Mouse (Mus musculus): ENCODE measurements at regions not wholly inside any gene's neighbourhood (a gene's known extent, or its start where the extent isn't known, plus 50 kb on each side); places are given as distances from the start of the nearest gene placed in this dataset.

DNA sequence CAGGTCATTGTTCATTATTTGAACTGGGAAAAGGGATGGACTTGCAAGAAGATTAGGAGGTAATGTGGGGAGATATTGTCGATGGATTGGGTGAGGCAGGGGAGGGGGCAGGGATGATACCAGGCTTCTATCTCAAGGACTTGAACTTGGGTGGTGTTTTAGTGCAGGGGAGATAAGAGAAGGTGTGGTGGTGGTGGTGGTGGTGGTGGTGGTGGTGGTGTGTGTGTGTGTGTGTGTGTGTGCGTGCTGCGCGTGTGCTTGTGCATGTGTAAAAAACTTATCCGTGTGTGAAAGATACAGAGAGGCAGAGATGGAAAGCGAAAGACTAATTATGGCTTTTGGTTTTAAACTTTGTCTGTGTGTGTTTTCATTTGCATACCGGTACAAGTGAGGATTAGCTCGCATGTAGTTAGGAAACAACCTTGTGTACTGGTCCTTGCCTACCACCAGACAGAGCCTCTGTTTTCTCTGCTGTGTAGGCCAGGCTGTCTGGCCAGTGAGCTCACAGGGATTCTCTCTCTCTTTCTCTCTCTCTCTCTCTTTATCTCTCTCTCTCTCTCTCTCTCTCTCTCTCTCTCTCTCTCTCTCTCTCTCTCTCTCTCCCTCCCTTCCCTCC lies 69.6 kb upstream of the Cdkn2b start:
- Histone ChIP-seq H3K9ac (no peak overlapping the region), H3K36me3 (no peaks in the 10 kb centered on the region), H3K9me3 (no peaks in the 10 kb centered on the region), H3K4me3 (no peak overlapping the region), H3K27ac (no peak overlapping the region), H3K27me3 (no peaks in the 10 kb centered on the region), H3K4me1 (replicated peaks) (no peaks in the 10 kb centered on the region), H3K4me2 (no peak overlapping the region)
- ATAC-seq (ENCODE audit: low FRiP score) = no peak
- WGBS = 94% methylated on average over 8 of the region's 8 CpGs

GRCm38 (mm10) chr4:89379622-89380329 lies 68.9 kb upstream of the Cdkn2b start:
- Histone ChIP-seq H3K4me3 (no peak overlapping the region), H3K9me3 (no peaks in the 10 kb centered on the region), H3K27ac (no peak overlapping the region), H3K27me3 (no peaks in the 10 kb centered on the region), H3K4me1 (replicated peaks) (no peaks in the 10 kb centered on the region), H3K36me3 (no peaks in the 10 kb centered on the region), H3K4me2 (no peak overlapping the region), H3K9ac (no peak overlapping the region)
- ATAC-seq (ENCODE audit: low FRiP score) = no peak
- 87% methylated on average over 6 of the region's 6 CpGs for WGBS

DNA sequence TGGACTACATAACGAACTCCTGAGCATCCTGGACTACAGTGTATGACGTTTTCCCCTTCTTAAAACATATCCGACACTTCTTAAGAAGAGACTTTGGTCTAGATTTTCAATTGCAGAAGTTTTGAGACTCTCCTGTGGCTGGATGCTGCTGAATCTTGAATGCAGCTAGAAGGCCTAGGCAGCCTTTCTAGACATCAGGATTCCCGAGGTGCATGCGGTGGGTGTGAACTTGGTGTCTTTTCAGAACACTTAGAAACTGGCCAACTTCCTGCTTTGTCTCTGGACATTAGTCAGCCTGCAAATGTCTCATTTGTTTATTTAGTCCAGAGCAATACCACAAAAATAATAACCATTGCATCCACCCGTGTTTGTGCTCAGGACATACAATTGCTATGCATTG lies 61.8 kb upstream of the Cdkn2b start:
- H3K4me1 ChIP-seq (replicated peaks) = no peaks in the 10 kb centered on the region
- no peak overlapping the region for H3K4me2 ChIP-seq
- ATAC-seq (ENCODE audit: low FRiP score) = no peak
- H3K36me3 ChIP-seq = no peaks in the 10 kb centered on the region
- 86% methylated on average over 6 of the region's 6 CpGs for WGBS
- H3K4me3 ChIP-seq = no peak overlapping the region
- no peak overlapping the region for H3K27ac ChIP-seq
- H3K9ac ChIP-seq = no peak overlapping the region
- no peaks in the 10 kb centered on the region for H3K9me3 ChIP-seq
- no peaks in the 10 kb centered on the region for H3K27me3 ChIP-seq

- Histone ChIP-seq H3K4me3 (no peak overlapping the region), H3K9me3 (no peaks in the 10 kb centered on the region), H3K4me1 (replicated peaks) (no peaks in the 10 kb centered on the region), H3K9ac (no peak overlapping the region), H3K36me3 (no peaks in the 10 kb centered on the region), H3K4me2 (no peak overlapping the region), H3K27me3 (no peaks in the 10 kb centered on the region), H3K27ac (no peak overlapping the region)
- WGBS = 76% methylated on average over 12 of the region's 12 CpGs
- no peak for ATAC-seq (ENCODE audit: low FRiP score)
Observed at GRCm38 (mm10) chr4:89368850-89369524, 58.1 kb upstream of the Cdkn2b start.

DNA sequence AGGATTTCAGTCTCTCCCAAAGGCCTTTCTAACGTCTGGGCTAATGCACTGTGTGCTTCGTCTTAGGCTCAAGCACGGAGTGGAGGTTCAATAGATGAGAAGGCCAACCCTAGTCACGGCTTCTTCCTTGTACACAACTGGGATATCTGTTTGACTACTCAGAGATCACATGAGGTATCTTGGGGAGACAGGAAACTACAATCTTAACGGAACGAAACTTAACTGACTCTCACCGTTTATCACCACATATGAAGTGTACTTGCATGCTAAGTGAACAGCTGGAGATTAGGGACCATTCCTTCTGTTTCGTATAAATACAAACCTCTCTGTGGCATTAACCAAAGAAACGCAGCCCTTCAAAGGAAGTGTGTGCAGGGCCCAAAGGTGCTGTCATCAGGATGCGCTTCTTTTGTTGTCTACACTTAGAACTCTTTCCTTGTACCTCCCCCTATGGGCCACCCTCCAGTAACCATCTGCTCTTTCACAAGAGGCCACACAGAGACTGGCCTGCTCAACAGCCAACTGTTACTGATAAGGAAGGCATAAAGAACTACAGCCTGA lies 55.8 kb upstream of the Cdkn2b start:
- H3K27ac ChIP-seq = no peak overlapping the region
- no peaks in the 10 kb centered on the region for H3K36me3 ChIP-seq
- no peaks in the 10 kb centered on the region for H3K27me3 ChIP-seq
- H3K4me3 ChIP-seq = no peak overlapping the region
- H3K4me2 ChIP-seq = no peak overlapping the region
- WGBS = 52% methylated on average over 10 of the region's 10 CpGs
- no peak for ATAC-seq (ENCODE audit: low FRiP score)
- no peaks in the 10 kb centered on the region for H3K9me3 ChIP-seq
- H3K4me1 ChIP-seq (replicated peaks) = no peaks in the 10 kb centered on the region
- no peak overlapping the region for H3K9ac ChIP-seq

- Histone ChIP-seq H3K9me3 (no peaks in the 10 kb centered on the region), H3K9ac (no peak overlapping the region), H3K36me3 (no peaks in the 10 kb centered on the region), H3K27me3 (no peaks in the 10 kb centered on the region), H3K27ac (no peak overlapping the region), H3K4me1 (replicated peaks) (no peaks in the 10 kb centered on the region), H3K4me2 (no peak overlapping the region), H3K4me3 (no peak overlapping the region)
- ATAC-seq (ENCODE audit: low FRiP score) = no peak
- 40% methylated on average over 5 of the region's 5 CpGs for WGBS
Observed at GRCm38 (mm10) chr4:89365875-89366274, 55.0 kb upstream of the Cdkn2b start.

- 84% methylated on average over 2 of the region's 2 CpGs for WGBS
Observed at GRCm38 (mm10) chr4:89363150-89363683, 52.4 kb upstream of the Cdkn2b start.

DNA sequence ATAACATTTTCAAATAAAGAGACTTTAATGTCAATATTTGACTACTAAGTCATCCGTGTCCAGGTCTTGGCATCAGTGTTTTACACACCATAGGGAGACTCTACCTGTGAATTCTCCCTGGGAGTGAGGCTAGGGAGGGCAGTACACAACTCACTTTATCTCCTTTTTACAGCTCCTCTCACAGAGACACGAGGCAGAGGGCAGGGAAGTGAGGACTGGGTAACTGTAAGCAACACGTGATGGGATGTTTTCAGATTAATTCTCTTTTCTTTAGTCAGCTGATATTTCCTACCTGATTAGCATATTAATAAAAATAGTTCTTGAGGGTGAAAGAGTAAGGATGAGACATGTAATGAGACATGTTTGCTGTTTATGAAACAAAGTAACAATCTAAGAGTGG lies 51.8 kb upstream of the Cdkn2b start:
- ATAC-seq (ENCODE audit: low FRiP score) = no peak
- Histone ChIP-seq H3K4me1 (replicated peaks) (no peaks in the 10 kb centered on the region), H3K27me3 (no peaks in the 10 kb centered on the region), H3K4me3 (no peak overlapping the region), H3K36me3 (no peaks in the 10 kb centered on the region), H3K9me3 (no peaks in the 10 kb centered on the region), H3K27ac (no peak overlapping the region), H3K9ac (no peak overlapping the region), H3K4me2 (no peak overlapping the region)
- WGBS = 59% methylated on average over 3 of the region's 3 CpGs

More at GRCm38 (mm10) chr4:89363150-89363683, 52.4 kb upstream of the Cdkn2b start:
- Histone ChIP-seq H3K9me3 (no peaks in the 10 kb centered on the region), H3K36me3 (no peaks in the 10 kb centered on the region), H3K4me3 (no peak overlapping the region), H3K27ac (no peak overlapping the region), H3K9ac (no peak overlapping the region), H3K4me2 (no peak overlapping the region), H3K4me1 (replicated peaks) (no peaks in the 10 kb centered on the region), H3K27me3 (no peaks in the 10 kb centered on the region)
- no peak for ATAC-seq (ENCODE audit: low FRiP score)

- no peak overlapping the region for H3K27ac ChIP-seq
- no peaks in the 10 kb centered on the region for H3K36me3 ChIP-seq
- H3K9me3 ChIP-seq = no peaks in the 10 kb centered on the region
- no peak for ATAC-seq (ENCODE audit: low FRiP score)
- WGBS = 89% methylated on average over 7 of the region's 7 CpGs
- no peak overlapping the region for H3K4me3 ChIP-seq
- no peak overlapping the region for H3K9ac ChIP-seq
- no peaks in the 10 kb centered on the region for H3K27me3 ChIP-seq
- no peaks in the 10 kb centered on the region for H3K4me1 ChIP-seq (replicated peaks)
- no peak overlapping the region for H3K4me2 ChIP-seq
Observed at GRCm38 (mm10) chr4:89361316-89361715, 50.5 kb upstream of the Cdkn2b start.

Measured in hindbrain, embryonic 13.5 days (tissue).